Mouse (Mus musculus) liver, embryonic 13.5 days (tissue): ENCODE results near the gene Lsg1. TPM values are rescaled to one million over a fixed set of nuclear protein-coding genes. Genes with fewer than 3 reads are reported as not detected.

Source experiments
- ATAC-seq: fragments of 200-750 bp; cut with Nextera tagmentation; 2 replicates; pipeline ENCODE4 v1.8.0; 2017; ENCODE audit warnings: low read depth, mild to moderate bottlenecking, moderate number of reproducible peaks, moderate library complexity
- DNase-seq: peaks from one replicate; pipeline ENCODE4 v3.0.0; 2022
- H3K27ac ChIP-seq: fragments of 300-500 bp; sonication (generic); 2 replicates; pipeline ENCODE4 v1.5.1; 2015; ENCODE audit warnings: moderate library complexity, mild to moderate bottlenecking, inconsistent platforms
- H3K27me3 ChIP-seq: fragments of 300-500 bp; sonication (generic); 2 replicates; pipeline ENCODE4 v1.6.1; 2015; ENCODE audit warnings: mild to moderate bottlenecking, inconsistent platforms
- H3K36me3 ChIP-seq: fragments of 300-500 bp; sonication (generic); 2 replicates; pipeline ENCODE4 v1.6.1; 2015; ENCODE audit warnings: mild to moderate bottlenecking, inconsistent platforms
- H3K4me1 ChIP-seq: fragments of 300-500 bp; sonication (generic); replicated peaks from 2 replicates; pipeline ENCODE4 v1.6.1; 2015; ENCODE audit warnings: inconsistent platforms
- H3K4me2 ChIP-seq: fragments of 300-500 bp; sonication (generic); 2 replicates; pipeline ENCODE4 v1.6.1; 2015; ENCODE audit warnings: inconsistent platforms, mild to moderate bottlenecking, moderate library complexity
- H3K4me3 ChIP-seq: fragments of 300-500 bp; sonication (generic); replicated peaks from 2 replicates; pipeline ENCODE4 v1.5.1; 2015; ENCODE audit warnings: mild to moderate bottlenecking, inconsistent platforms
- H3K9ac ChIP-seq: fragments of 300-500 bp; sonication (generic); 2 replicates; pipeline ENCODE4 v1.6.1; 2015; ENCODE audit warnings: mild to moderate bottlenecking, inconsistent platforms
- H3K9me3 ChIP-seq: fragments of 300-500 bp; sonication (generic); replicated peaks from 2 replicates; pipeline ENCODE4 v1.6.1; 2016; ENCODE audit warnings: inconsistent platforms
- WGBS: fragments of 180-500 bp; shearing (Covaris S2); methylation state at CpG from one replicate; pipeline ENCODE4 v1.1.7; 2015; ENCODE audit not compliant: insufficient replicate concordance; 5-methylcytosine and 5-hydroxymethylcytosine counted together
- polyA plus RNA-seq: library from polyadenylated mRNA; unstranded; fragments of >200 nt; fragmentation: Nextera tagmentation; extraction: Ambion mirVana; gene quantifications from 2 replicates; pipeline ENCODE4 v1.2.1, GENCODE M21; 2015

Gene Lsg1
- polyA plus RNA-seq, 1 experiment from 2014 or later, result 36.9 TPM

DNA sequence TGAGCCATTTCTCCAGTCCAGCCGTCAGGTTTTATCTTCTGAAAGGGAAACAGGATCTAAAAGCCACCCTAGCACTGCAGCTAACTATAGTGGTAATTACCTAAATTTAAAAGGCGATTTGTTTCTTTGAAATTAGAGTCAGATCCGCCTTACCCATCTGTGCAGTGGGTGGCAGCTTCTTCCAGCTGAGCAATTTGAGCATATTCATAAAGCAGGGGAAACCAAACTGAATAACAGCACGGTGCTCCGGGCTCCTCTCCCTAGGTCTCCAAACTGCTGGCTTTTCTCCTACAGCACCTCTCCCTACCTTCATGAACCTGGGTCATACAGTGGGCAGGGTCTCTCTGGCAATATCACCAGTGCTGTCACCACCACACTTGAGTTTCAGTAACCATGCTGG is 39.1 kb downstream of the Lsg1 start:
- Histone ChIP-seq H3K4me2 (no peak overlapping the region), H3K9ac (no peak overlapping the region), H3K36me3 (no peaks in the 10 kb centered on the region), H3K27me3 (peaks cover 54% of the 10 kb centered on the region), H3K27ac (no peak overlapping the region), H3K9me3 (no peaks in the 10 kb centered on the region), H3K4me1 (peaks cover 32% of the 10 kb centered on the region), H3K4me3 (no peak overlapping the region)
- ATAC-seq, result no peak
- no peak for DNase-seq
- 68% methylated on average over 5 of the region's 5 CpGs for WGBS

DNA sequence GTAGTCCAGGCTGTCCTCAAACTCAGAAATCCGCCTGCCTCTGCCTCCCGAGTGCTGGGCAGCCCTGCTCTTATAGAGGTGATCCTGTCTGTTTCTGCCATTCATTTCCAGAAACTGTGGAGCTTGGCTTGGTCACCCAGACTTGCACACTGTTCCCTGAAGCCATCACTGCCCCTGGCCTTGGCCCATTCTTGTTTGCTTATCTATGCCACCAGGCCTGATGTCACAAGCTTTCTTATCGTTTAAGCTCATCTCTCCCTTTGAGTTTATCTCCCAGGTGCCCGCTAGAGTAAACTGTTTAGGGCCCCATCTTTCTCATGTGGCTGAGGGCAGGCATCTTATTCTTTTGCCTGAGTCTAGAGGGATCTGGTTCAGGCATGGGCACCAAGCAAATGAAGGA is 42.7 kb downstream of the Lsg1 start:
- Histone ChIP-seq H3K27me3 (peaks cover 39% of the 10 kb centered on the region), H3K9me3 (no peaks in the 10 kb centered on the region), H3K4me3 (no peak overlapping the region), H3K4me2 (no peak overlapping the region), H3K36me3 (no peaks in the 10 kb centered on the region), H3K9ac (no peak overlapping the region), H3K4me1 (peaks cover 12% of the 10 kb centered on the region), H3K27ac (no peak overlapping the region)
- 0 out of 2 replicates have a peak, but pooled peaks have one; percentile 35 for ATAC-seq
- WGBS, result 40% methylated on average over 4 of the region's 4 CpGs
- no peak for DNase-seq

- Histone ChIP-seq H3K36me3 (no peaks in the 10 kb centered on the region), H3K27me3 (peaks cover 35% of the 10 kb centered on the region), H3K4me2 (no peak overlapping the region), H3K9me3 (no peaks in the 10 kb centered on the region), H3K27ac (no peak overlapping the region), H3K9ac (no peak overlapping the region), H3K4me1 (peaks cover 12% of the 10 kb centered on the region), H3K4me3 (no peak overlapping the region)
- no peak for ATAC-seq
- DNase-seq, result no peak
- 74% methylated on average over 9 of the region's 9 CpGs for WGBS
These were observed 44.0 kb downstream of the Lsg1 start for GRCm38 (mm10) chr16:30543386-30543785.

GRCm38 (mm10) chr16:30542826-30543225 is 44.6 kb downstream of the Lsg1 start:
- H3K9me3 ChIP-seq, result no peaks in the 10 kb centered on the region
- DNase-seq (no peak), ATAC-seq (no peak)
- H3K9ac ChIP-seq, result no peak overlapping the region
- no peak overlapping the region for H3K4me3 ChIP-seq
- H3K36me3 ChIP-seq, result no peaks in the 10 kb centered on the region
- peaks cover 12% of the 10 kb centered on the region for H3K4me1 ChIP-seq
- peaks cover 34% of the 10 kb centered on the region for H3K27me3 ChIP-seq
- H3K27ac ChIP-seq, result no peak overlapping the region
- 51% methylated on average over 6 of the region's 6 CpGs for WGBS
- H3K4me2 ChIP-seq, result no peak overlapping the region

DNA sequence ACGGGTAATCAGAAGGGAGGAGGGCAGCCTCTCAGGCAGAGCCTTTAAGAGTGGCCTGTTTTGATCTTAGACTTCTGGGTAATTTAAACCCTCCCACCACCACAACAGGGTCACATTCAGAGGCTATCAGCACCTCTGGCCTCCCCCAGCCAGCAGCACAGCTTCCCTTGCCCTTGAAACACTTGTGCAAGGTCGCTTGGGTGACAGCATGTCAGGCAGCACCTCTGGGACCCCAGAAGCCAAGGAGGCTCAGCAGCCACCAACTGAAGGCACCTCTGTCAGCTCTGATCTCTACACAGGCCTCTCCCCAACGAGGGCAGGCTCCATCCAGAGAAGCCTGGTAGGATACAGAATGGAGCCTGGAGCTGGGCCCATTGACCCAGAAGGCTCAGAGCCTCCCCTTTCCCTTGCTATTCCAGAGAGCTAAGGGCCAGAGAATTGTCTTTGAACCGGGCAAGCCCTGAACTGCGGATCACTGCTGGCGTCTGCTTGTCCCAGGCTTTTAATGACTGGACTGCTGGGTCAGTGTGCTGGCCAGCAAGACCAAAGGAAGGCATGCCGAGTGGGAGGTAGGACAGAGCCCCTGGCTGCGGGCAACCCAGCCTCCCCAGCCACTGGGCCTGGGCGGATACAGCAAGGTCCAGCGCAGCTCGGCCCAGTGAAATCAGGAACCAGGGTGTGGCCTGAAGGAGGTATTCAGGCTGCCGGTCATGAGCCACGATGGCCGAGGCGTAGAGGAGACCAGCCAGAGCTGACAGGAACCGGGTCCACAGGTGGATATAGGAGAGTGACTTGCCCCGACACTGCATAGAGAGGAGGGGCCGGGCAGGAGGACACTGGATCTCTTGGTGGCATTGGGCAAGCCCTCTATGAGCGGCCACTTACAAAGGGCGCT is 47.0 kb downstream of the Lsg1 start:
- peaks cover 41% of the 10 kb centered on the region for H3K27me3 ChIP-seq
- no peak overlapping the region for H3K4me3 ChIP-seq
- no peak overlapping the region for H3K4me2 ChIP-seq
- DNase-seq, result no peak
- no peaks in the 10 kb centered on the region for H3K36me3 ChIP-seq
- H3K27ac ChIP-seq, result no peak overlapping the region
- no peak for ATAC-seq
- no peak overlapping the region for H3K9ac ChIP-seq
- 62% methylated on average over 20 of the region's 20 CpGs for WGBS
- peaks cover 11% of the 10 kb centered on the region for H3K4me1 ChIP-seq
- no peaks in the 10 kb centered on the region for H3K9me3 ChIP-seq

DNA sequence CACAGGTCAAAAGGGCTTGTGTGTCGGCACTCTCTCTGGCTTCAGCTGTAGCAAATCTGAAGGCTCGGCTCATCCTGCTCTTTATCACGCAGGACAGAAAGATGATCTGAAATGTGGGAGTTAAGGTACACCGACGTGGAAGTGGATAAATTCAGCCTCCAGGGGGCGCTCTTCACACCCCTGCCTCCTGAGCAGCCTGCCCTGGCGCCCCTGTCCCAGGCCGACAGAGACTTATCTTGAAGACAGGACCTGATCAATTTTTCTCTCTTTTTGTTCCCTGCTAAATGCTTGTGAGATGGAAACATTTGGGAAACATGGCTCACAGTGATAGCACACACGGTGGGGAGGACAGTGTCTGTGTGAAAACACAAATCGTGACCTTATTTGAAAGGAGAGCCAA is 48.0 kb downstream of the Lsg1 start:
- Histone ChIP-seq H3K4me2 (no peak overlapping the region), H3K27me3 (peaks cover 45% of the 10 kb centered on the region), H3K4me1 (peaks cover 2% of the 10 kb centered on the region), H3K36me3 (no peaks in the 10 kb centered on the region), H3K9me3 (no peaks in the 10 kb centered on the region), H3K9ac (no peak overlapping the region), H3K4me3 (no peak overlapping the region), H3K27ac (no peak overlapping the region)
- DNase-seq, result peak; percentile 36
- ATAC-seq, result no peak
- 17% methylated on average over 10 of the region's 10 CpGs for WGBS

DNA sequence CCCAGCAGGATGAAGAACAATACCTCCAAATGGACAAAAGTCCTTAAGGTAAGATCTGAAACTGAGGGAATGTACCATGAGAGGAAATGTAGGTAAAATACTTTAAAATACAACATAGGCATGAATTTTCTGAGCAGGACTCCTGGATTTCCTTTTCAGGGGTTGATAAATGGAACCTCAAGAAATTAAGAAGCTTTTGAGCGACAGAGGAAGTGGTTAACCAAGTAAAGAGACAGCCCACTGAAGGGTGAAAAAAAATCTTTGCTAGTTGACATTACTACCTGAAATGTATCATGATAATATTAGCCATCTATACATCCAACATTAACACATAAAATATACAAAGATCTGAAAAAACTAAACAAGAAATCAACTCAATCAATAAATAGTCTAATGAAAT is 52.3 kb downstream of the Lsg1 start:
- Histone ChIP-seq H3K9ac (no peak overlapping the region), H3K27me3 (peaks cover 57% of the 10 kb centered on the region), H3K4me1 (no peaks in the 10 kb centered on the region), H3K4me3 (no peak overlapping the region), H3K27ac (no peak overlapping the region), H3K4me2 (no peak overlapping the region), H3K9me3 (no peaks in the 10 kb centered on the region), H3K36me3 (no peaks in the 10 kb centered on the region)
- ATAC-seq (no peak), DNase-seq (no peak)
- 11% methylated on average over 1 of the region's 1 CpGs for WGBS

GRCm38 (mm10) chr16:30533592-30533991 is 53.8 kb downstream of the Lsg1 start:
- Histone ChIP-seq H3K36me3 (no peaks in the 10 kb centered on the region), H3K4me3 (no peak overlapping the region), H3K4me1 (no peaks in the 10 kb centered on the region), H3K27ac (no peak overlapping the region), H3K4me2 (no peak overlapping the region), H3K27me3 (peaks cover 54% of the 10 kb centered on the region), H3K9me3 (no peaks in the 10 kb centered on the region), H3K9ac (no peak overlapping the region)
- no peak for ATAC-seq
- DNase-seq, result no peak
- WGBS, result 14% methylated on average over 4 of the region's 4 CpGs

GRCm38 (mm10) chr16:30532929-30533328 is 54.5 kb downstream of the Lsg1 start:
- no peaks in the 10 kb centered on the region for H3K36me3 ChIP-seq
- H3K27ac ChIP-seq, result no peak overlapping the region
- H3K9ac ChIP-seq, result no peak overlapping the region
- DNase-seq (no peak), ATAC-seq (no peak)
- peaks cover 48% of the 10 kb centered on the region for H3K27me3 ChIP-seq
- no peak overlapping the region for H3K4me3 ChIP-seq
- WGBS, result 33% methylated on average over 1 of the region's 1 CpGs
- H3K4me2 ChIP-seq, result no peak overlapping the region
- no peaks in the 10 kb centered on the region for H3K4me1 ChIP-seq
- H3K9me3 ChIP-seq, result no peaks in the 10 kb centered on the region

DNA sequence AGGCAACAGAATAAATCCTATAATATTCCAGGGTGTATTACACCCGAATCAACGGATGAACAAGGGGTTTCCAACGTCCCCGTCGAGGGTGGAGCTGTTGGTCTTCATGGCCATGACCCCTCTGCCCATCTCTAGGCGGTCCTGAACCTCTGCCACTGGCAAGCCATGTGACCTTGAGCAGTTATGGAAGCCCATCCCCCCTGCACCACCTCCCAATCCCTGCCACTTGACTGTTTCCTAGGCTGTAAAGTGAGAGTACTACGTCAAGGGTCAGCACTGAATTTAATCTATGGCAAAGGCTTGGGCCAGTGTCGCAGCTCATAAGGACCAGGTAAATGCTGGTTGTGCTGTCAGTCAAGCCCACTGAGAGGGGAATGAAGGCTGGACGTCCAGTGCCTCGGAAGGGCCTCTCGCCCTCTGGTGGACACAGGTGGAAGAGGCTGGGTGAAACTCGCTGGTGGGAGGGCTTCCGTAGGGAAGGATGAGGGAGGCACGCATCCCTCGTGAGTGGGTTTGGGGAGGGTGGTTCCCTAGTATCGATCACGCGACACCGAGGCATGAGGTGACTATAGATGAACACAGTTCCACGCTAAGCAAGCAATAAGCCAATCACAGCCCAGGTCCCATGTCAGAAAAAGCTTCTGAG is 55.5 kb downstream of the Lsg1 start:
- H3K4me1 ChIP-seq, result no peaks in the 10 kb centered on the region
- no peak overlapping the region for H3K9ac ChIP-seq
- DNase-seq (no peak), ATAC-seq (no peak)
- no peaks in the 10 kb centered on the region for H3K36me3 ChIP-seq
- H3K4me3 ChIP-seq, result no peak overlapping the region
- no peak overlapping the region for H3K27ac ChIP-seq
- H3K9me3 ChIP-seq, result no peaks in the 10 kb centered on the region
- WGBS, result 18% methylated on average over 20 of the region's 20 CpGs
- no peak overlapping the region for H3K4me2 ChIP-seq
- peaks cover 43% of the 10 kb centered on the region for H3K27me3 ChIP-seq

- peaks cover 34% of the 10 kb centered on the region for H3K27me3 ChIP-seq
- no peak overlapping the region for H3K9ac ChIP-seq
- DNase-seq (no peak), ATAC-seq (no peak)
- H3K9me3 ChIP-seq, result no peaks in the 10 kb centered on the region
- H3K27ac ChIP-seq, result no peak overlapping the region
- H3K4me3 ChIP-seq, result no peak overlapping the region
- no peaks in the 10 kb centered on the region for H3K36me3 ChIP-seq
- H3K4me1 ChIP-seq, result no peaks in the 10 kb centered on the region
- no peak overlapping the region for H3K4me2 ChIP-seq
- 38% methylated on average over 4 of the region's 4 CpGs for WGBS
These were observed 56.6 kb downstream of the Lsg1 start for GRCm38 (mm10) chr16:30530815-30531214.
